Mouse (Mus musculus) right cerebral cortex, postnatal 14 days (tissue): ENCODE data around the gene Kalrn.

Experiments used
- DNase-seq: peaks from one replicate; pipeline ENCODE4 v3.0.0; 2022

Kalrn gene

GRCm38 (mm10) chr16:34167042-34167441 lies 406.3 kb downstream of the Kalrn start:
- no peak for DNase-seq

GRCm38 (mm10) chr16:34163086-34163485 lies 410.2 kb downstream of the Kalrn start:
- no peak for DNase-seq

- DNase-seq, result no peak
Measured at GRCm38 (mm10) chr16:34159576-34159975, 413.8 kb downstream of the Kalrn start.

- DNase-seq, result no peak
Measured at GRCm38 (mm10) chr16:34157386-34158135, 415.8 kb downstream of the Kalrn start.

GRCm38 (mm10) chr16:34155696-34156095 lies 417.6 kb downstream of the Kalrn start:
- no peak for DNase-seq

GRCm38 (mm10) chr16:34154903-34155302 lies 418.4 kb downstream of the Kalrn start:
- DNase-seq, result no peak

GRCm38 (mm10) chr16:34151528-34152071 lies 421.7 kb downstream of the Kalrn start:
- no peak for DNase-seq

GRCm38 (mm10) chr16:34141670-34142069 lies 431.7 kb downstream of the Kalrn start:
- DNase-seq, result no peak

- no peak for DNase-seq
Measured at GRCm38 (mm10) chr16:34135074-34135473, 438.3 kb downstream of the Kalrn start.

GRCm38 (mm10) chr16:34134628-34135027 lies 438.7 kb downstream of the Kalrn start:
- DNase-seq, result no peak

- DNase-seq, result peak; percentile 77
Measured at GRCm38 (mm10) chr16:34125595-34125994, 447.7 kb downstream of the Kalrn start.

GRCm38 (mm10) chr16:34122486-34122885 lies 450.8 kb downstream of the Kalrn start:
- DNase-seq, result no peak

- DNase-seq, result no peak
Measured at GRCm38 (mm10) chr16:34121288-34121687, 452.0 kb downstream of the Kalrn start.

- peak; percentile 33 for DNase-seq
Measured at GRCm38 (mm10) chr16:34120801-34121201, 452.5 kb downstream of the Kalrn start.

- no peak for DNase-seq
Measured at GRCm38 (mm10) chr16:34119844-34120243, 453.5 kb downstream of the Kalrn start.

- DNase-seq, result no peak
Measured at GRCm38 (mm10) chr16:34119370-34119769, 454.0 kb downstream of the Kalrn start.

GRCm38 (mm10) chr16:34114665-34115064 lies 458.7 kb downstream of the Kalrn start:
- DNase-seq, result peak; percentile 51

GRCm38 (mm10) chr16:34113150-34113549 lies 460.2 kb downstream of the Kalrn start:
- DNase-seq, result no peak

GRCm38 (mm10) chr16:34112490-34112889 lies 460.8 kb downstream of the Kalrn start:
- no peak for DNase-seq

GRCm38 (mm10) chr16:34110840-34111625 lies 462.3 kb downstream of the Kalrn start:
- no peak for DNase-seq

GRCm38 (mm10) chr16:34104427-34104826 lies 468.9 kb downstream of the Kalrn start:
- DNase-seq, result no peak

GRCm38 (mm10) chr16:34102742-34103141 lies 470.6 kb downstream of the Kalrn start:
- no peak for DNase-seq

- DNase-seq, result no peak
Measured at GRCm38 (mm10) chr16:34099795-34100194, 473.5 kb downstream of the Kalrn start.
